Mouse (Mus musculus) layer of hippocampus, postnatal 14 days (tissue): ENCODE measurements around the gene Olfr1066. TPM values are rescaled to one million over a fixed set of nuclear protein-coding genes. Genes with fewer than 3 reads are reported as not detected.
"Not testable (repeated sequence)": the region's sequence is repeated elsewhere in the genome, so short reads cannot be mapped to it uniquely, and the experiment has no call there.

Experiments
- DNase-seq, 2 experiments: peaks; one replicate each; pipeline ENCODE4 v3.0.0; 2021 to 2022; ENCODE audit warnings: low spot score in 2 of 2, mixed read lengths in 1 of 2
- long read RNA-seq, 2 experiments: library from polyadenylated mRNA; stranded (forward); transcript quantifications; one replicate each; pipeline ENCODE4 v2.0.0; 2021
- total RNA-seq, 2 experiments: library from RNA; stranded (reverse); gene quantifications; 2 replicates each; pipeline ENCODE4 v1.2.3; 2021

The Olfr1066 gene
- total RNA-seq: not detected
- long read RNA-seq, experiment 1: 0 reads
- long read RNA-seq, experiment 2: 0 reads

GRCm38 (mm10) chr2:86456169-86456568 is at the start of gene Olfr1066:
Gene Olfr1066, minus strand, starts transcription at chr2:86456269.
- DNase-seq: no peak

GRCm38 (mm10) chr2:86487286-86487685 is 31.2 kb upstream of the Olfr1066 start, which contains the start of gene Olfr228:
Gene Olfr228, minus strand, starts transcription at chr2:86487386.
- no peak for DNase-seq

- peak; percentile 36 to 44 for DNase-seq
Observed at GRCm38 (mm10) chr2:86464442-86465109, 8.5 kb upstream of the Olfr1066 start.

GRCm38 (mm10) chr2:86460434-86460833 is 4.4 kb upstream of the Olfr1066 start:
- no peak for DNase-seq

GRCm38 (mm10) chr2:86450491-86450890 is 5.6 kb downstream of the Olfr1066 start, which contains the start of gene Olfr1065:
Gene Olfr1065, minus strand, starts transcription at chr2:86450591.
- DNase-seq: not testable (repeated sequence)

GRCm38 (mm10) chr2:86442101-86442500 is 14.0 kb downstream of the Olfr1066 start:
- not testable (repeated sequence) for DNase-seq

- not testable (repeated sequence) for DNase-seq
Observed at GRCm38 (mm10) chr2:86428511-86428910, 27.6 kb downstream of the Olfr1066 start.

GRCm38 (mm10) chr2:86426649-86427048 is 29.4 kb downstream of the Olfr1066 start, which contains the start of gene Olfr1062:
Gene Olfr1062, minus strand, starts transcription at chr2:86426749.
- not testable (repeated sequence) for DNase-seq

- DNase-seq: no peak
Observed at GRCm38 (mm10) chr2:86413950-86414349, 42.1 kb downstream of the Olfr1066 start, which contains the start of gene Olfr1061. Gene Olfr1061, minus strand, starts transcription at chr2:86414050.

Other genes with a start within 250 kb of the Olfr1066 start
- not detected for gene Olfr1046, start 237.0 kb downstream of the Olfr1066 start, total RNA-seq
- gene Olfr1047, start 224.9 kb downstream of the Olfr1066 start, total RNA-seq: not detected
- not detected for gene Olfr1048, start 216.0 kb downstream of the Olfr1066 start, total RNA-seq
- not detected for gene Olfr1049, start 197.9 kb downstream of the Olfr1066 start, total RNA-seq
- not detected for gene Olfr1051, start 177.2 kb downstream of the Olfr1066 start, total RNA-seq
- gene Olfr1052, start 163.8 kb downstream of the Olfr1066 start, total RNA-seq: not detected
- gene Olfr1053, start 141.0 kb downstream of the Olfr1066 start, total RNA-seq: not detected
- not detected for gene Olfr1054, start 120.8 kb downstream of the Olfr1066 start, total RNA-seq
- gene Olfr1055, start 106.0 kb downstream of the Olfr1066 start, total RNA-seq: not detected
- not detected for gene Olfr1056, start 93.8 kb downstream of the Olfr1066 start, total RNA-seq
- gene Olfr1057, start 77.9 kb downstream of the Olfr1066 start, total RNA-seq: not detected
- gene Olfr1058, start 67.7 kb downstream of the Olfr1066 start, total RNA-seq: not detected
- gene Olfr1061, start 42.2 kb downstream of the Olfr1066 start, total RNA-seq: not detected
- gene Olfr1062, start 29.5 kb downstream of the Olfr1066 start, total RNA-seq: not detected
- gene Olfr1065, start 5.7 kb downstream of the Olfr1066 start, total RNA-seq: not detected
- not detected for gene Olfr228, start 31.1 kb upstream of the Olfr1066 start, total RNA-seq
- not detected for gene Olfr1076, start 52.2 kb upstream of the Olfr1066 start, total RNA-seq
- not detected for gene Olfr1079, start 86.2 kb upstream of the Olfr1066 start, total RNA-seq
- not detected for gene Olfr1080, start 102.0 kb upstream of the Olfr1066 start, total RNA-seq
- not detected for gene Olfr1082, start 142.7 kb upstream of the Olfr1066 start, total RNA-seq
- gene Olfr1084, start 183.5 kb upstream of the Olfr1066 start, total RNA-seq: not detected
- not detected for gene Olfr1085, start 205.8 kb upstream of the Olfr1066 start, total RNA-seq
- gene Olfr1086, start 223.8 kb upstream of the Olfr1066 start, total RNA-seq: not detected
- gene Olfr1087, start 242.1 kb upstream of the Olfr1066 start, total RNA-seq: not detected